Comparison of ENCODE assay signal across 8 mouse cellular contexts in genomic region chr1:21079217-21079773, GRCm38 (mm10). TPM values are rescaled to one million over a fixed set of nuclear protein-coding genes. Genes with fewer than 3 reads are reported as not detected.
DNase-seq lines count a peak whose midpoint lies in the region; ATAC-seq and TF ChIP-seq lines count a peak whose summit lies in the region.

TSS of gene Tram2 (minus strand) at chr1:21079229.

- WGBS in cerebellum, adult 2 months, result under 1% methylated on average over 48 of the region's 52 CpGs
- 1% methylated on average over 51 of the region's 52 CpGs for WGBS in lung, embryonic 14.5 days

- H3K9me3 ChIP-seq in lung, embryonic 14.5 days (ENCODE audit: low read depth, low read length), result no peaks in the 10 kb centered on the region

- TF ChIP-seq POLR2A in cerebellum, adult 2 months (IDR thresholded peaks at IDR 0.05; ENCODE audit: borderline replicate concordance, insufficient read depth, low read length), result peak; percentile 57; the same call in 1 of the 2 replicates

- no peaks in the 10 kb centered on the region for H3K4me1 ChIP-seq in cerebellum, adult 2 months (ENCODE audit: control insufficient read depth, insufficient read depth, low read length)
- peaks cover 32% of the 10 kb centered on the region for H3K4me1 ChIP-seq in lung, embryonic 14.5 days (ENCODE audit: insufficient read depth)

- peak within 1 kb of the TSS; percentile 67 for H3K4me2 ChIP-seq in lung, embryonic 14.5 days

- peak within 1 kb of the TSS; percentile 72 for H3K4me3 ChIP-seq in cerebellum, adult 2 months (replicated peaks; ENCODE audit: insufficient read depth, low read depth, low read length)
- peak within 1 kb of the TSS; percentile 71 for H3K4me3 ChIP-seq in lung, embryonic 14.5 days (ENCODE audit: low read depth, low read length)

- H3K36me3 ChIP-seq in lung, embryonic 14.5 days (ENCODE audit: insufficient read depth), result no peaks in the 10 kb centered on the region

- no peaks in the 10 kb centered on the region for H3K27me3 ChIP-seq in cerebellum, adult 2 months (ENCODE audit: control insufficient read depth, insufficient read depth, low read length)
- no peaks in the 10 kb centered on the region for H3K27me3 ChIP-seq in lung, embryonic 14.5 days (ENCODE audit: insufficient read depth, low read length)

- TF ChIP-seq CTCF in cerebellum, adult 2 months (IDR thresholded peaks at IDR 0.05; ENCODE audit: borderline replicate concordance, insufficient read depth, low read depth, low read length), result no peak
- no peak for TF ChIP-seq CTCF in lung, embryonic 14.5 days (IDR thresholded peaks at IDR 0.05; ENCODE audit: low read depth)

- H3K27ac ChIP-seq in cerebellum, adult 2 months (ENCODE audit: insufficient read depth, low read length), result no peak within 1 kb of the TSS
- H3K27ac ChIP-seq in lung, embryonic 14.5 days (ENCODE audit: low read depth), result peak within 1 kb of the TSS; percentile 94

- H3K9ac ChIP-seq in lung, embryonic 14.5 days, result peak within 1 kb of the TSS; percentile 72

- ATAC-seq in hematopoietic stem cell, adult 5-6 weeks (replicated peaks in 1 of 2; ENCODE audit: insufficient read depth in 1 of 2, low FRiP score in 2 of 2, low TSS enrichment in 1 of 2, low read depth in 1 of 2, poor library complexity in 2 of 2, severe bottlenecking in 2 of 2), result peak; percentile 78 to 84
- peak; percentile 94 for ATAC-seq in lung, embryonic 14.5 days (ENCODE audit: insufficient read depth)
- ATAC-seq in neutrophil, adult 5-6 weeks (ENCODE audit: extremely low read depth, insufficient number of reproducible peaks, low FRiP score, poor library complexity, severe bottlenecking), result peak; percentile 86

- peak; percentile 19 for DNase-seq in MEL-GATA-1-ER (ENCODE audit: extremely low read depth, low read depth)
- peak; percentile 88 to 92 for DNase-seq in cerebellum, adult 2 months
- peak; percentile 86 for DNase-seq in forelimb bud, embryonic 11.5 days (ENCODE audit: low read depth, low spot score)
- DNase-seq in layer of hippocampus, adult 8-10 months (ENCODE audit: low spot score in 2 of 2), result peak; percentile 59 to 80
- peak; percentile 94 for DNase-seq in lung, embryonic 14.5 days
- peak; percentile 92 for DNase-seq in testis, postnatal 14 days (ENCODE audit: low spot score)

RNA-seq across cellular contexts. Expression of gene Tram2, which starts in this region (rescaled TPM):
- polyA plus RNA-seq in cerebellum, adult 2 months (2012; rRNA removed), result 0.93 and 1.0 TPM in 2 replicates
- total RNA-seq in hematopoietic stem cell, adult 5-6 weeks (2017), result 1.9 and 3.9 TPM in 2 replicates
- total RNA-seq in layer of hippocampus, adult 8-10 months (2022), result 1 to 10 TPM; 1.1 to 2.6 (median 1.7) TPM
- 11.5 and 13.1 TPM in 2 replicates for polyA plus RNA-seq in lung, embryonic 14.5 days (2014; fragmentation: Nextera tagmentation; extraction: Ambion mirVana)
- total RNA-seq in neutrophil, adult 5-6 weeks (2017), result 3.3 and 4.9 TPM in 2 replicates

Comparison
In these comparisons a context has a peak if more than half of its experiments do, and no peak if none do; other contexts are left out.
1. DNase-seq: peak in every context shown above with its lines; median percentile 94 in lung, embryonic 14.5 days; 92 in testis, postnatal 14 days; 90 in cerebellum, adult 2 months; 86 in forelimb bud, embryonic 11.5 days; 70 in layer of hippocampus, adult 8-10 months; 19 in MEL-GATA-1-ER.